Mouse (Mus musculus) urinary bladder, adult 2 months (tissue): ENCODE results near the gene Notch3. TPM values are rescaled to one million over a fixed set of nuclear protein-coding genes. Genes with fewer than 3 reads are reported as not detected.

ENCODE experiments used
- DNase-seq: peaks from one replicate; pipeline ENCODE4 v3.0.0; 2022; ENCODE audit warnings: low spot score
- polyA plus RNA-seq: library from polyadenylated mRNA; depleted of rRNA; stranded (reverse); fragments of >200 nt; gene quantifications from 2 replicates; pipeline ENCODE4 v1.2.3, GENCODE M21; 2012

Notch3 gene
- polyA plus RNA-seq, 1 experiment: 16.1 TPM

DNA sequence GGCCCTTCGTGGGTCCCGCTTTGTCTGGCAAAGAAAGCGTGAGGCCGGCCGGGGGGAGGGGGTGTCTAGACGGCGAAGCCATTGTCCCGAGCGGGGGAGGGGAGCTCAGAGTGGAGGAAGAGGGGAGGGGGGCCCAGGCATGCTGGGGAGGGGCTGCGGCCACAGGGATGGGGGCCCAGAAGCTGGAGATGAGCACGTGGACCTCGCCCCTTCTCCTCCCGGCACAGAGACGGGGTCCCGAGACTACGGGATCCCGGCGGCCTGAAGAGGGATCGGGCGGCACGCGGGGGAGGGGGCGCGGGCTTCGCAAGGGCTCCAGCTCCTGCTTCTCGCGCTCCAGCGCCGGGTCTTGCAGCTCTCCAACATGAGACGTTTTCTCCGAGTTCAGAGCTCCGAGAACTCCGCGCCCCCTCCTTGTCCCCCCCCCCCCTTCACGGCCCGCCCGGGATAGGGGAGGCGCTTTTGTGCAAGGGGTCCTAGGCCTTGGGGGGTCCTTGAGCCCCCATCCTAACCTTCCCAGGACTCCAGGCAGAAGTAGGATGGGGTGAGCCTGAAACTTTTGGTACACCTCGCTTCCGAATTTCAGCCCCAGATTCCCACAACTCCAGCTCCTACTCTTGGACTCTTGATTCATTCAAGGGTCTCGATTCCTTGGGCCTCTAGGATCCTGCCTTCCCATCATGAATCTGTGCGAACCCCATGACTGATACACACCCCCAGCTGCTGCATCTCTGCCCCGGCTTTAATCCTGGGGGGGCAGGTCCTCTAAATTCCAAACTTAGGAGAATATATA, 653 bp downstream of the Notch3 start:
- no peak for DNase-seq

- no peak for DNase-seq
These were observed 1.3 kb downstream of the Notch3 start for GRCm38 (mm10) chr17:32165266-32165802.

GRCm38 (mm10) chr17:32164780-32165179, 1.9 kb downstream of the Notch3 start:
- DNase-seq: no peak

- DNase-seq: no peak
These were observed 2.6 kb downstream of the Notch3 start for GRCm38 (mm10) chr17:32163910-32164650.

GRCm38 (mm10) chr17:32162112-32162850, 4.4 kb downstream of the Notch3 start:
- DNase-seq: peak; percentile 79

DNA sequence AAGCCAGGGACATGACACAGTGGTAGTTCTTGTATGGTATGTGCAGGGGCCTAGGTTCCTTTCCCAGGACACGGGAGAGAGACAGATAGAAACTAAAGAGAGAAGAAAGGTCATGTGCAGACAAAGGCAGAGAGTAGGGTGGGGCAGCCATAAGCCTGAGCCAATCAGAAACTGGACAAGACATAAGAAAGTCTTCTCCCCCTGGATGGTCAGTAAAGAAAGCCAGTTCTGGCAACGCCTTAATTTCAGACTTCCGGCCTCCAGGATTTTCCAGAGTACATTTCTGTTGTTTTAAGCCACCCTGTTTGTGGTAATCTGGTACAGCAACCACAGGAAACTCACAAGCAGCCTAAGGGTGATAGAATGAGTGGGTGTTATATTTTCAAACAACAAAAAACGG, 5.8 kb downstream of the Notch3 start:
- DNase-seq: no peak

DNA sequence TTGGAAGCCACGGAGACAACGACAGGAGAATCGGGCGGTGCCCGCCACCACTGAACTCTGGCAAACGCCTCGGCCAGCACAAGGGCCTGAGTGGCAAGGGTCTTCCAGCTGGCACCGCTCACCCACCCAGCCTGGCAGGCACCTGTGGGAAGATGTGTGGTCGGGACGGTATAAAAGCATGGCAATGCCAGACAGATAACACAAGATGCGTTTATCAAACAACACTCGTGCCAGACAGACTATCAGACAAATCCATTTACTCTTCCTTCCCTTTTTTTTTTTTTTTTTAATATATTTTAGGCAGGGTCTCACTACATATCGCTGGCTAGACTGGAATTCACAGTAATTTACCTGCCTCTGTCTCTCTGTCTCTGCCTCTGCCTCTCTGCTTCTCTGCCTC, 7.8 kb downstream of the Notch3 start:
- no peak for DNase-seq

DNA sequence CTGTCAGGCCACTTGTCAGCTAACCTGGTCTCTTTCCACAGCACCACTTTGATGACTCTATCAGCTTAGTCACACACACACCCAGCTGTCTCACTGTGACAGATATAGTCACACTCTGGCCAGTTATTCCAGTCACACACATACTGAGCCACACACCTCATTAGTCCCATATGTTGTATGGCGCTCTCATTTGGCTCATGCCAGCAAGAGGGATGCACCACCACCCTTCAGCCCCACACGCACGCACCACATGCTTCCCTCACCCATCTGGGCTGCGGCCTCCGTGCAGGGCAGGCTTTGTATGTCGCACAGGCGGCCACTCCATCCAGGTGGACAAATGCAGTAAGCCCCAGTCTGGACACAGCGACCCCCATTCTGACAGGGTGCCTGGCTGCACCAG, 19.9 kb downstream of the Notch3 start:
- DNase-seq: no peak

DNA sequence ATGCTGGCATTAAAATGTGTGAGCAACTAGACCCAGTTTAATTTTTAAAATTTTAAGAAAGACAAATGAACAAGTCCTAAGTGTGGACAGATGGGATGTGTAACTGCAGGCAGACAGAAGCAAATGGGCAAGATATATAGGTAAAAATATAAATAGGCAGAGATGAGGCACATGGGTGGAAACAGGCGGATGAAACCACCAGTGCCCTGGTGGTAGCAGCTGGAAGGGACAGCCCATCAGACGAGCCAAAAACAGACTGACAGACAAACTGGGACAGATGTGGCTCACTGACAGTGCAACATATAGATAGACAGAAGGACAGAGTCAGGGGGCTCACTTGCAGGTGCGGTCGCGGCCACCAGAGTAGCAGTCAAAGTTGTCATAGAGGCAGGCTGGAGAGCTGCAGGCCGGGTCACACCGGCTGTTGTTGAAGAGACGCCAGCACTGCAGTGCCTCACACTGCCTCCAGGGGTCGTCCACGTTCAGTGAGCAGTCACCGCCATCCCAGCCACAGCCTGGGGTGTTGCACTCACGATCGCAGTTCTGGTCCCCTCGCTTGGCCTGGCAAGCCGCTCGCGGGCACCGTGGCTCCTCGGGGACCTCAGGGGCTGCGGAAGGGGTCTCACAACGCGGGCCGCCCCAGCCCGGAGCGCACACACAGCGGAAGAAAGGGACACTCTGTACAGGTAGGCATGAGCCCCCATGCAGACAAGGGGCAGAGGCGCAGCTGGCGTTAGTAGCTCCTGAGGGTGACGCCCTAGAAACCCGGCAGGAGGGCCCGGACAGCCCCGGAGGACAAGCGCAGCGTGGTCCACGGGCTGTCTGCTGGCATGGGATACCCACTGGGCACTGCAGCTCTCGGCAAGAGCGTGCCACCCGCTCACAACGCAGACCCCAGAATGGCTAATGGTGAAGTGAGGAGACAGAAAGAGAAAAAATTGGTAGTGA, 23.5 kb downstream of the Notch3 start:
- DNase-seq: peak; percentile 71

- no peak for DNase-seq
These were observed 24.4 kb downstream of the Notch3 start for GRCm38 (mm10) chr17:32142234-32142633.

DNA sequence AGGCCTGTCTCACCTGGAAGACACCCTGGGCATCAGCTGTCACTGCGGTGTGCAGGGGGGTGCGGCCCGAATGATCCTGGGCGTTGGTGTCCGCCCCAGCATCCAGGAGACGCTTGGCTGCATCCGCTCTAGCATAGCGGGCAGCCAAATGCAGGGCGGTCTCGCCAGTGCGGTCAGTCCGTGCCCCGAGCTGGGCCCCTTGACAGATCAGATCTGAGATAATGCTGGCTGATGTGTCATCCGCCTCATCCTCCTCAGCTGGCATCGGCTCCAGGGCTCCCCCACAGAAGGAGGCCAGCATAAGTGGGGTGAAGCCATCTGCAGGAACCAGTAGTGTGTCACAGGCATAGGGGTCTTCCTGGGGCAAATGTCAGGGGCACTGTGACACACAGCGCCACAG, 33.3 kb downstream of the Notch3 start:
- no peak for DNase-seq

DNA sequence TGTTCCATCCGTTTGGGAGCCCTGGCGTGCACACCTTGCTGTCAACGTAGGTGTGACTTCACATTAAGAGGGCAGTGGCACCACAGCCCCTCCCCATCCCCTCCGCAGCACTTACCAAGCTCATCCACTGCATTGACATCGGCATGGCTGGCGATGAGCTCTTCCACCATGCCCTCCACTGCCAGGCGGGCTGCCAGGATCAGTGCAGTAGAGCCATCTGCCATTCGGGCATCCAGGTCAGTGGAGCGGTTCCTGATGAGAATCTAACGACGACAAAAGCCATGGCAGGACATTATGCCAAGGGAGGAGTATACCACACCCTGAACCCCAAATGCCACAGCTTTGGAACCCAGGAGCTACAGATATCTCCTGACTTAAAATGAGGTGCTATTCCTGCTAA, 34.6 kb downstream of the Notch3 start:
- no peak for DNase-seq

- no peak for DNase-seq
These were observed 36.1 kb downstream of the Notch3 start for GRCm38 (mm10) chr17:32130506-32130905.

GRCm38 (mm10) chr17:32127195-32127594, 39.5 kb downstream of the Notch3 start:
- DNase-seq: no peak

- no peak for DNase-seq
These were observed 41.2 kb downstream of the Notch3 start for GRCm38 (mm10) chr17:32125407-32125806.

- no peak for DNase-seq
These were observed 43.1 kb downstream of the Notch3 start for GRCm38 (mm10) chr17:32123545-32123944.

DNA sequence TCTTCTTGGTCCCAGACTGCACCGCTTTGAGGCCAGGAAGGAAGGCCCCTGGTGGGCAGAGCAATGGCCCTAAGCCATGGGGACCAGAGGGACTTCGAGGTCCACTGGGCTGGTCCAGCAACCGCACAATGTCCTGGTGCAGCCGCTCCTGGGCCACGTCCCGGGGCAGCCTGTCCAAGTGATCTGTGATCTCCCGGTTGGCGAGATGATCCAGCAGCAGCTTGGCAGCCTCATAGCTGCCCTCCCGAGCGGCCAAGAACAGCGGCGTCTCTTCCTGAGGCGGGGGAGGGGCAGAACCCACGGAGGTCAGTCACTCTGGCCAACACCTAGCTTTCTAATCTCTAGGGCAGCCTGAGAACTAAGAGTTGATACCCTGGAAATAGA, 44.1 kb downstream of the Notch3 start:
- no peak for DNase-seq

DNA sequence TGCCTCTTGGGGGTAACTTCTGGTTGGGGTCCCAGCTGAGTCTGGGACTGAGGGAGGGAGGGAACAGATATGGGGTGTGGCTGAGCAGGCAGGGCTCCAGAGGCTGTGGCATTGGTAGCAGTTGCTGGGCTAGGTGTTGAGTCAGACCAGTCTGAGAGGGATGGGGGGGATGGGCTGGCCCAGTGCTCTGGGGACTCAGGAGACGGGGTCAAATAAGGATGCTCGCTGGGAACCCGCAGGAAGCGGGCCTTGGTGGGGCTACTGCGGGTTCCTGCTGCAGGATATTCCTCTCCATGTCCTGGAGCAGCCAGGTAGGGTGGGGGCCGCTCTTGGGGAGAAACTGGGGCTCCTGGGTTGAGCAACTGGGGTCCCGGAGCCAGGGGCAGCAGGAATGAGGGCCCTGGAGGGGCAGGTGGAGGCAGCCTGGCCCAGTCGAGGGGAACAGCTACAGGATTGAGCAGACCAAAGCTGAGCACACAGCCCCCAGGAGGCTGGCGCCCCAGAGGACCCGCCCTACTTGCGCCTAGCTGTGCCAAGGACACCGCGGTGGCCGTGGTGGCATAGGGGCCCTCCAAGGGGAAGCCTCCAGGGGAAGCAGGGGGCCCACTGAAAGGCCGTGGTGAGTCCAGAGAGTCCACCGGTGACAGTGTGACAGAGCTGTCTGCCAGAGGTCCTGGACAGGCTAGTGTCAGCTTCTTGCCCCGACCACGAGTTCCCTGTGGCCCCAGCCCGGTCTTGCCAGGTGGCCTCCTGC, 44.6 kb downstream of the Notch3 start:
- DNase-seq: no peak

- no peak for DNase-seq
These were observed 45.7 kb downstream of the Notch3 start for GRCm38 (mm10) chr17:32120771-32121532.

DNA sequence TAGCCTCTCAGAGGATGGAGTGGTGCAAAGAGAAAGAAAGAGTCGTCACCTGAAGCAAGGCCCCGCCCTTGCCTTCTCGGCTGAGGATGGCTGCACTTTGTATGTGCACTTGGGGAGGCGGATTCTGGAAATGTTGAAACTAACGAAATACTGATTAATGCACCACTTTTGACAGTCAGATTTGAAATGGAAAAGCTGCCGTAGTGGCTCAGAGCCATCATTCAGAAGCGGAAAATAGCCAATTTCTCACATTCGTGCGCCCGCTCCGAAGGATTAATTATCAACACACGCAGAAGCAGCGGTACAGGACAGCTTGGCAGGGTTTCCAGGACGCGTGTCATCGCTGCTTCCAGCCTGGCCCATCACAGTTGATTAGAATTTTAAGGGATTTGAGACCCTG, 47.5 kb downstream of the Notch3 start:
- no peak for DNase-seq
